Mouse (Mus musculus) mesoderm, embryonic 11.5 days (tissue): ENCODE data around the gene Vegfd.

Source experiments
- DNase-seq: peaks from one replicate; pipeline ENCODE4 v3.0.0-alpha.2; 2012; ENCODE audit warnings: low read depth, low spot score

Vegfd gene

GRCm38 (mm10) chrX:164419955-164420354 is 46.8 kb downstream of the Vegfd start:
- no peak for DNase-seq

GRCm38 (mm10) chrX:164420518-164420917 is 47.3 kb downstream of the Vegfd start:
- no peak for DNase-seq

GRCm38 (mm10) chrX:164424821-164425220 is 51.6 kb downstream of the Vegfd start:
- DNase-seq = no peak

DNA sequence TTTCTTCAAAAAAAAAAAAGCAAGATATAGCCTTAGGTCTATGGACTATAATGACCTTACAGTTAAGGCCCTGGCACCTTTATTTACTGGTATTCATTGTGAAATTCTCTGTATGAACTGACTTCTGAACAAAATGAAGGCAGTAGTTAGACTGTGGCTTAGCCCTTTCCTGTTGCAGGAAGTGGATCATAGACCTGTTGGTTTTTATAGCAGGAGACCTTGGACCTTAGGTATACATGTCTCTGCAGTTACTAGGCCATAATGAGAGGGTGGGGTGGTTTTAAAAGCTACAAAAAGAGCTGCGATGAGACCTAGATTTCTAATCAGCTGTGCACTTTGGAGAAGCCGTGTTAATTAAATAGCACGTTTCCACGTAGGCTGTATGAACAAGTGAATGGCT is 54.1 kb downstream of the Vegfd start:
- no peak for DNase-seq

DNA sequence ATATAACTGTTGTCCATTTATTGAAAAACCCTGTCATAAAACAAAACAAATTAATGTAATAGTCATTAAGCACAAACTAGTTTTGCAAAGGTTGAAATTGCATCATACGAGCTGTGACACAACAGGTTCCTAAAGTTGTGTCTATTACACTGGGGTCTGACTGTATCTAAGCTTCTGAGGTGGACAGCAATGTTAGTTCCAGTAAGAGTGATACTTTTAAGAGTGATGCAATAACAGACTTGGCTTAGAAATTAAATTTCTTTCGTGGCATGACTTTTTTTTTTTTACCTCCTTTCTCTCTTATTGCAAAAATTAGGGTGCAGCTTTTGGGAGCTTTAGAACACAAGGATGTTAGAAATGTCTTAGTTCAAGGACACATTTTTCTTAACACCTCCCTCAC is 55.0 kb downstream of the Vegfd start:
- DNase-seq = no peak

GRCm38 (mm10) chrX:164430621-164431020 is 57.4 kb downstream of the Vegfd start:
- DNase-seq = no peak

GRCm38 (mm10) chrX:164431133-164431532 is 58.0 kb downstream of the Vegfd start:
- DNase-seq = no peak

GRCm38 (mm10) chrX:164431541-164431940 is 58.4 kb downstream of the Vegfd start:
- no peak for DNase-seq

DNA sequence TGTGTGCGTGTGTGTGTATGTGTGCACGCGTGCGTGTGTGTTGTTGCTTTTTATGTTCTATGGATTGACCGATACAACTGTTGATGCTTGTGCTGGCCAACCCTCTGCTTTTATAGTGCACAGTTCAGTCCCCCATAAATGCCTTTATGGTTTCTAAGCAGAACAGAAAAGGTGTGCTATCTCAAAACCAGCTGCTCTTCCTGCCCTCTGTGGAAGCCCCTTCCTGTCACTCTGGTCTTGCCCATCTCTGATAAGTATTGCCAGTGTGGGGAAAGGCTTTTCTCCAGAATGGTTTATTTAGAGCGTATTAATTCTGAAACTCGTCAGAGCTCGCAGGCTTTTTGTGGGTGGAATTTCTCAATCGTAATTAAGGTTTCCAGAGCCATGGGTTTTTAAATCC is 59.5 kb downstream of the Vegfd start:
- DNase-seq = no peak

DNA sequence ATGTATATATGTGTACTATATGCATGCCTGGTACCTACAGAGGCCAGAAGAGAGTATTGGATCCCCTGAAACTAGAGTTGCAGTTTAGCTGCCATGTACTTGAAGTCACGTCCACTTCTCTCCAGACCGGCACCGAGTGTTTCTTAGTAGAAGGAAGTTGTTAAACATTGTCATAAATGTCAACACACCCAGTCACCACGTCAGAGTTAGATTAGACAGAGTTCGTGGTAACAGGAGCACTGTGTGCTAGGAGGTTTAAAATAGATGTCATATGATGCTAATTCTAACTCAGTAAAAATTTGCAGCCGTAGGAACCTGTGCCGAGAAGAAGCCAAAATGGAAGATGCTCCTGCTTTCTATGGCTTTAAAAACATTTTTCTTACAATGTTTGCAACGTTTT is 63.5 kb downstream of the Vegfd start, which contains the start of gene Asb11:
Asb11 (plus strand) TSS at position 286 of the 400 bp plus-strand sequence.
- DNase-seq = no peak

- no peak for DNase-seq
These were observed 66.3 kb downstream of the Vegfd start for GRCm38 (mm10) chrX:164439462-164439861.

- DNase-seq = no peak
These were observed 67.0 kb downstream of the Vegfd start for GRCm38 (mm10) chrX:164440140-164440539.

DNA sequence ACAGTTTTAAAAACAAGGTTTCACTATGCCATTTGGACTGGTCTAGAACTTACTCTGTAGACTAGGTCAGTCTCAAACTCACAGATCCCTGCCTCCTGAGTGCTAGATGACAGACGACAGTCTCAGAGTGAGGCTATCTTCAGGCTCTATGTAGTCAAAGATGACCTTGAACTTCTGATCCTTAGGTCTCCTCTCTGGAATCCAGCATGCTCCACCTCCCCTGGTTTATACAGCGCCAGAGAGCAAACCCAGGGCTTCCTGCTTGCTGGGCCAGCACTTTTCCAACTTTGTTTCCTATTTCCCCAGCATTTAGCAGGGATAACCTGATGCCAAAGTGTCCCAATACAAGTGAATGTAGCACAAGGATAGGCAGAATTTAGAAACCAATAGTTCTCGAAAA is 67.5 kb downstream of the Vegfd start:
- no peak for DNase-seq

GRCm38 (mm10) chrX:164441306-164441705 is 68.1 kb downstream of the Vegfd start:
- no peak for DNase-seq

DNA sequence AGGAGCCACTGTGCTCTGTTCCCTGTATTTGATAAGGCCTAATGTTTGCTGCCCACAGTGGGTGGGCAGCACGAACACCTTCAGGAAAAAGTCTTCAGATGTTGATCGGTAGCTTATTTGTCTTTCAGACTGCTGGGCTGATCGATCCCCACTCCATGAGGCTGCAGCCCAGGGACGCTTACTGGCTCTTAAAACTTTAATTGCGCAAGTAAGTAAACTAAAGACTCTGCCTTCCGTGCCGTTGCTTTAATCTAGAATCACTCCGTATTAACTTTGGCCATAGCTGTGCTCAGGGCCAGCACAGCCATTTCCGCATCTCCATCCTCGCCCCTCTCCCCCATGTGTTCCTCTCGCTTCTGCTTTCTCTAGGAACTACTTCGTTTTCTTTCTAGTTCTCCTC is 72.4 kb downstream of the Vegfd start:
- no peak for DNase-seq

DNA sequence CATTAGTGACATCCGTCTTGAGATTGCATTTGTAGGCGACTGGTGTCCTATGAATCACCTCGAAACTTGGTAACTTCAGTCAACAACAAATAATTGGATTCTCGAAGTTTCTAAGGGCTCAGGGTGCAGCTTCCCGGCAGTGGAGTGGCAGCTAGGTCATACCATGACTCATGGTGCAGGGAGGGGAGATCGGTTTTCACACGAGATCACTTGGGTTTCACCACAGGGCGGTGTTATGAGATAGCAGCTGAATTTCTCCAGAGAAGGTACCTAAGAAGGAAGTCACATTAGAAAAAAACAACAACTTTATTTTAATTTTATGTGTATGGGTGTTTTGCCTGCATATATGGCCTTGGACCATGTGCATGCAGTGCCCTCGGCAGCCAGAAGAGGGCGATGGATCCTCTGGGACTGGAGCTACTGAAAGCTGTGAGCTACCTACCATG is 73.0 kb downstream of the Vegfd start:
- peak; percentile 1 for DNase-seq

- DNase-seq = no peak
These were observed 73.9 kb downstream of the Vegfd start for GRCm38 (mm10) chrX:164446835-164447681.

GRCm38 (mm10) chrX:164447682-164448071 is 74.5 kb downstream of the Vegfd start:
- DNase-seq = no peak

GRCm38 (mm10) chrX:164449201-164449600 is 76.0 kb downstream of the Vegfd start:
- peak; percentile 62 for DNase-seq
